Mouse (Mus musculus) hindbrain, embryonic 11.5 days (tissue): ENCODE results near the gene Rpgrip1l. TPM values are rescaled to one million over a fixed set of nuclear protein-coding genes. Genes with fewer than 3 reads are reported as not detected.

Experiments used
- ATAC-seq: fragments of 200-750 bp; cut with Nextera tagmentation; 2 replicates; pipeline ENCODE4 v1.8.0; 2017; ENCODE audit warnings: mild to moderate bottlenecking, moderate TSS enrichment, moderate library complexity; ENCODE audit not compliant: low FRiP score
- DNase-seq: peaks from one replicate; pipeline ENCODE4 v3.0.0-alpha.2; 2015; ENCODE audit warnings: low spot score
- H3K27ac ChIP-seq: fragments of 300-500 bp; sonication (generic); 2 replicates; pipeline ENCODE4 v1.5.1; 2014; ENCODE audit warnings: mild to moderate bottlenecking, low read depth, low read length
- H3K27me3 ChIP-seq: fragments of 300-500 bp; sonication (generic); 2 replicates; pipeline ENCODE4 v1.6.1; 2014; ENCODE audit warnings: mild to moderate bottlenecking, low read length, moderate library complexity, mixed read lengths; ENCODE audit not compliant: control insufficient read depth, insufficient read depth
- H3K36me3 ChIP-seq: fragments of 300-500 bp; sonication (generic); 2 replicates; pipeline ENCODE4 v1.6.1; 2014; ENCODE audit warnings: mild to moderate bottlenecking, low read length, moderate library complexity, mixed read lengths; ENCODE audit not compliant: control insufficient read depth, insufficient read depth
- H3K4me1 ChIP-seq: fragments of 300-500 bp; sonication (generic); replicated peaks from 2 replicates; pipeline ENCODE4 v1.6.1; 2014; ENCODE audit warnings: low read length, mixed read lengths; ENCODE audit not compliant: control insufficient read depth, insufficient read depth
- H3K4me2 ChIP-seq: fragments of 300-500 bp; sonication (generic); replicated peaks from 2 replicates; pipeline ENCODE4 v1.6.1; 2014; ENCODE audit warnings: mild to moderate bottlenecking, low read depth, low read length
- H3K4me3 ChIP-seq: fragments of 300-500 bp; sonication (generic); 2 replicates; pipeline ENCODE4 v1.5.1; 2014; ENCODE audit warnings: low read depth, low read length
- H3K9ac ChIP-seq: fragments of 300-500 bp; sonication (generic); 2 replicates; pipeline ENCODE4 v1.6.1; 2014; ENCODE audit warnings: low read depth, low read length
- H3K9me3 ChIP-seq: fragments of 300-500 bp; sonication (generic); 2 replicates; pipeline ENCODE4 v1.6.1; 2016; ENCODE audit warnings: low read length; ENCODE audit not compliant: control insufficient read depth
- WGBS: fragments of 180-500 bp; shearing (Covaris S2); extraction: QIAGEN DNeasy Blood & Tissue Kit; methylation state at CpG from one replicate; pipeline ENCODE4 v1.1.7; 2014; 5-methylcytosine and 5-hydroxymethylcytosine counted together
- polyA plus RNA-seq: library from polyadenylated mRNA; unstranded; fragments of >200 nt; fragmentation: Nextera tagmentation; extraction: Ambion mirVana; gene quantifications from 2 replicates; pipeline ENCODE4 v1.2.1, GENCODE M21; 2014

The Rpgrip1l gene
- polyA plus RNA-seq, 1 experiment from 2014 or later, result 19.4 TPM

GRCm38 (mm10) chr8:91171605-91172004 is 141.5 kb downstream of the Rpgrip1l start:
- no peaks in the 10 kb centered on the region for H3K9me3 ChIP-seq
- 49% methylated on average over 13 of the region's 13 CpGs for WGBS
- no peaks in the 10 kb centered on the region for H3K36me3 ChIP-seq
- no peak overlapping the region for H3K9ac ChIP-seq
- no peaks in the 10 kb centered on the region for H3K4me1 ChIP-seq
- H3K4me3 ChIP-seq, result no peak overlapping the region
- DNase-seq, result peak; percentile 46
- ATAC-seq, result peak; percentile 73; the same call in 1 of the 2 replicates
- no peak overlapping the region for H3K27ac ChIP-seq
- H3K4me2 ChIP-seq, result no peak overlapping the region
- no peaks in the 10 kb centered on the region for H3K27me3 ChIP-seq

- Histone ChIP-seq H3K9me3 (no peaks in the 10 kb centered on the region), H3K36me3 (no peaks in the 10 kb centered on the region), H3K4me1 (no peaks in the 10 kb centered on the region), H3K4me3 (no peak overlapping the region), H3K4me2 (no peak overlapping the region), H3K27ac (no peak overlapping the region), H3K27me3 (no peaks in the 10 kb centered on the region), H3K9ac (no peak overlapping the region)
- ATAC-seq (no peak), DNase-seq (peak; percentile 66)
- 51% methylated on average over 14 of the region's 14 CpGs for WGBS
Measured at GRCm38 (mm10) chr8:91170914-91171313, 142.1 kb downstream of the Rpgrip1l start.

GRCm38 (mm10) chr8:91170152-91170551 is 142.9 kb downstream of the Rpgrip1l start:
- 82% methylated on average over 6 of the region's 6 CpGs for WGBS
- Histone ChIP-seq H3K9ac (no peak overlapping the region), H3K4me1 (no peaks in the 10 kb centered on the region), H3K4me3 (no peak overlapping the region), H3K27ac (no peak overlapping the region), H3K27me3 (no peaks in the 10 kb centered on the region), H3K9me3 (no peaks in the 10 kb centered on the region), H3K4me2 (no peak overlapping the region), H3K36me3 (no peaks in the 10 kb centered on the region)
- ATAC-seq (no peak), DNase-seq (no peak)

Other genes starting within 250 kb of the Rpgrip1l start
- 15.9 and 16.0 TPM in 2 replicates for gene Rbl2, start 243.2 kb downstream of the Rpgrip1l start, polyA plus RNA-seq
- 92.6 and 95.3 TPM in 2 replicates for gene Aktip, start 113.3 kb downstream of the Rpgrip1l start, polyA plus RNA-seq
- gene Fto, start 263 bp upstream of the Rpgrip1l start, polyA plus RNA-seq, result 94.7 and 107 TPM in 2 replicates